Comparison of ENCODE assay signal across 9 mouse cellular contexts in genomic region chr8:12983681-12984467, GRCm38 (mm10). TPM values are rescaled to one million over a fixed set of nuclear protein-coding genes. Genes with fewer than 3 reads are reported as not detected.
DNase-seq lines count a peak whose midpoint lies in the region; ATAC-seq lines count a peak whose summit lies in the region.
"Had no signal": no experiment of that assay in that cellular context is flagged by ENCODE, and none has a peak within 500 bp of the region (broad histone marks: within the 10 kb centered on the region; RNA-seq: fewer than 3 reads in every experiment).

No protein-coding gene starts in this region.

- intact Hi-C loops in heart, postnatal 36 days (cut with DNase I) = no loop called here

- peak; percentile 54; the same call in 1 of the 2 replicates for ATAC-seq in forebrain, embryonic 15.5 days (replicated peaks)

- H3K27me3 ChIP-seq in forebrain, embryonic 15.5 days = no peaks in the 10 kb centered on the region

- H3K9me3 ChIP-seq in forebrain, embryonic 15.5 days = no peaks in the 10 kb centered on the region

- H3K36me3 ChIP-seq in forebrain, embryonic 15.5 days = peaks cover 32% of the 10 kb centered on the region

- H3K4me3 ChIP-seq in forebrain, embryonic 15.5 days = no peak overlapping the region

- peak; percentile 15 for DNase-seq in retina, postnatal 1 day
- DNase-seq in retina, embryonic 14.5 days (ENCODE audit: low spot score) = no peak
- peak; percentile 91 to 94 for DNase-seq in left cerebral cortex, adult 9 months (ENCODE audit: low spot score in 2 of 2)
- peak; percentile 94 for DNase-seq in right cerebral cortex, adult 18-20 months
- DNase-seq in testis, postnatal 14 days (ENCODE audit: low spot score) = no peak
- no peak for DNase-seq in heart, postnatal 36 days
- no peak for DNase-seq in thymus, adult 18-20 months

- peak overlapping the region; percentile 38; the same call in 1 of the 2 replicates for H3K27ac ChIP-seq in forebrain, embryonic 15.5 days (replicated peaks)

- peaks cover 6% of the 10 kb centered on the region; the same call in 1 of the 2 replicates for H3K4me1 ChIP-seq in forebrain, embryonic 15.5 days

- no peak overlapping the region for H3K4me2 ChIP-seq in forebrain, embryonic 15.5 days (replicated peaks)

- 82% methylated on average over 18 of the region's 18 CpGs for WGBS in forebrain, embryonic 15.5 days

- no peak overlapping the region for H3K9ac ChIP-seq in forebrain, embryonic 15.5 days (replicated peaks)

RNA-seq across cellular contexts. Expression of gene F7, which starts 42.0 kb away (rescaled TPM):
- 0.11 and 0.13 TPM in 2 replicates for polyA plus RNA-seq in forebrain, embryonic 15.5 days (2015; fragmentation: Nextera tagmentation; extraction: Ambion mirVana)
- under 1 TPM; 0.19 to 0.35 TPM for total RNA-seq in heart, postnatal 36 days (2021)
- polyA plus RNA-seq: neural tube, embryonic 14.5 days had no signal

RNA-seq across cellular contexts. Expression of gene F10, which starts 53.2 kb away (rescaled TPM):
- polyA plus RNA-seq in forebrain, embryonic 15.5 days (2015; fragmentation: Nextera tagmentation; extraction: Ambion mirVana) = 0.26 and 0.43 TPM in 2 replicates
- total RNA-seq in heart, postnatal 36 days (2021) = under 1 TPM; 0.46 to 0.58 TPM
- polyA plus RNA-seq: neural tube, embryonic 14.5 days had no signal

Comparison
In these comparisons a context has a peak if more than half of its experiments do, and no peak if none do; other contexts are left out.
1. DNase-seq: peak in retina, postnatal 1 day (single experiment), left cerebral cortex, adult 9 months (2 of 2) and right cerebral cortex, adult 18-20 months (single experiment); none in retina, embryonic 14.5 days (single experiment), testis, postnatal 14 days (single experiment), heart, postnatal 36 days (0 of 2) and thymus, adult 18-20 months (0 of 2).